Mouse (Mus musculus): Measurements from ENCODE around the gene Tada1. TPM values are rescaled to one million over a fixed set of nuclear protein-coding genes. Genes with fewer than 3 reads are reported as not detected.

Gene Tada1
- total RNA-seq, 2 experiments from 2014 or later, result 36.6 to 36.9 TPM

- DNase-seq (ENCODE audit: low spot score in 2 of 2), result no peak
Measured at GRCm38 (mm10) chr1:166382626-166383025, 3.7 kb downstream of the Tada1 start.

- no peak for DNase-seq (ENCODE audit: low spot score in 2 of 2)
Measured at GRCm38 (mm10) chr1:166384614-166385013, 5.7 kb downstream of the Tada1 start.

- DNase-seq (ENCODE audit: low spot score in 2 of 2), result peak; percentile 42 to 67
Measured at GRCm38 (mm10) chr1:166385431-166385830, 6.5 kb downstream of the Tada1 start.

DNA sequence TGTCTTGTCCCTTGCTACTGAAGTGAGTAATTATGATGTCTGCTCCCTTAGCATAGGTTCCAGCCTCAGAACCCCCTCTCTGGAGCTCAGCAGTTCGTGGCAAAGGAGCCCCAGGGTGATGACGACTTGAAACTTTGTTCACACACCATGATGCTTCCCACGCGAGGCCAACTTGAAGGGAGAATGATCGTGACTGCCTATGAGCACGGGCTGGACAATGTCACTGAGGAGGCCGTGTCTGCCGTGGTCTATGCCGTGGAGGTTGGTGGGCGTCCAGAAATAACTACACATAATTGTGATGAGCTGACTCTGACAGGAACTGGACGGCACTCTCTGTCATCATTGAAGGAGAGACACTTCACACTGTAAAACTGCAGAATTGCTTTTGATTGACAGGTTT is 9.6 kb downstream of the Tada1 start:
- no peak for DNase-seq (ENCODE audit: low spot score in 2 of 2)

DNA sequence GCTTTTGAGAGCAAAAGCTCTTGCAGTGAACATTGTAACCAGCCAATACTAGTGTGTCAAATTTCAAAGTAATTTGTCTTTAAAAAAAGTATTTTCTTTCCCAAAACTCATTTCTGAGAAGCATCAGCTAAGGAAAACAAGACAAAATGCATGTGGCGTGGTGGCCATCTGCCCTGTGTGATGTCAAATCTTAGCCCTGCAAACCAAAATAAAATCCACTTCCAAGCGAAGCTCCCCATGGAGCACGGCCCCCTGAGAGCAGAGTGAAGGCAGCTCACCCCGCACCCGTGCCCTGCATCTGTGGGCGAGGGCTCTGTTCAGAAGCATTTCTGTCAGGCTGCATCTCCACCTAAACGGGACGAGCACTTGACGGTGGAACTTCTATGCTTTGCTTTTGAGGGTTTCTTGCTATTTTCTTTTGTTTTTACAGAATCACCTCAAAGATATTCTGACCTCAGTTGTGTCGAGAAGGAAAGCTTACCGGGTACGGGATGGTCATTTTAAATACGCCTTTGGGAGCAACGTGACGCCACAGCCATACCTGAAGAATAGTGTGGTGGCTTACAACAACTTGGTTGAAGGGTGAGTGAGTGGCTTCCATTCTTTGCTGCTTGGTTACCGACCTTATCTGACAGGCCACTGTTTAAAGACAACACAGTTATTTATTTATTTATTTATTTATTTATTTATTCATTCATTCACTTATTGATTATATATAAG is 10.7 kb downstream of the Tada1 start:
- no peak for DNase-seq (ENCODE audit: low spot score in 2 of 2)

DNA sequence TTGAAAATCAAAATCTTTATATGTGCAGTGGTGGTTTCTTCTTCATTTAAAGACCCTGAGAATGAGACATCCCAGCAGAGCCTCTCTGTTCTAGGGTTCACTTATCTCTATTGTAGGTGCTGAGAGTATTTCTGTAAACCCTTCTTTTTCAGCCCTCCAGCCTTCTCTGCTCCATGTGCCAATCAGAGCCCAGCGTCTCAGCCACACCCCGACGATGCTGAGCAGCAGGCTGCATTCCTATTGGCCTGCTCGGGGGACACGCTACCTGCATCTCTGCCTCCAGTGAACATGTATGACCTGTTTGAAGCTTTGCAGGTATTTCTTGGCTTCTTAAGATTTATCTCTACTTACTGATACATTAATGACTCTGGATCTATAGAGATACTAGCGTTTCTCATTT is 12.8 kb downstream of the Tada1 start:
- DNase-seq (ENCODE audit: low spot score in 2 of 2), result no peak

GRCm38 (mm10) chr1:166394770-166395169 is 15.9 kb downstream of the Tada1 start:
- DNase-seq (ENCODE audit: low spot score in 2 of 2), result no peak

DNA sequence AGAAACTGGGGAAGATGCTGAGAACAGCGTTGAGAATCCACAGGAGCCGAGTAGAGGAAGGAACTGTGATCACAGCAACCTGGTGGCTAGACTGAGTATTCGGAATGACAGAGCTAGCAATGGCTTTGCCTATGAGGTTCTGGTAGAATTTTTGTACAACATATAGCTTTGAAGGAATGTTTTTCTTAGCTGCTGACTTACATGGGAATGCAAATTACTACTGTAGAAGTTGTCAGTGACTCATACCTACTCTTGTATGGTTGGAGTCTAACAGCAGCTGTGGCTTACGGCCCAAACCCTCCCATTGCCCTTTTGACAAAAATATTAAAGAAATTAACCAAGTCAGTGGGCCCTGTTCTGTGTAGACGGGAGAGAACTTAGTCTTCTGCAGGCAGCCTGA is 16.8 kb downstream of the Tada1 start:
- no peak for DNase-seq (ENCODE audit: low spot score in 2 of 2)

- no peak for DNase-seq (ENCODE audit: low spot score in 2 of 2)
Measured at GRCm38 (mm10) chr1:166396381-166396780, 17.5 kb downstream of the Tada1 start.

GRCm38 (mm10) chr1:166401455-166401854 is 22.6 kb downstream of the Tada1 start:
- DNase-seq (ENCODE audit: low spot score in 2 of 2), result no peak

DNA sequence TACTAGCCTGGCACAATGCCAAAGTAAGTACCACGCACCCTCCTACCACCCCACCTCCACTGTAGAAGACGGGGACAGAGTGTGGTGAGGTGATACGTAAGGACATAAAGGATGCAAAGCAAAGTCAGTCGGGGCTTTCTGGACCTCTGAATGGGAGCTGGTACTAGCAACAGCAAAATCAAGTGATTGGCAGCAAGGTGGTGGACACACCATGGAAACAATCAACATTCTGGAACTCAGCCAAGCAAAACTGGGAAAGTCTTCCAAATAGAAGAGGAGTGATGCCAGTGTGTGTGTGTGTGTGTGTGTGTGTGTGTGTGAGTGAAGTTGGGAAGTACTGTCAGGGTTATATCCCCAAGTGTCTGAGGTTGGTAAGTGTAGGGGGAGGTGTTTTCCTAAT is 23.1 kb downstream of the Tada1 start:
- peak in 1 of 2 experiments; percentile 56 for DNase-seq (ENCODE audit: low spot score in 2 of 2)

- DNase-seq (ENCODE audit: low spot score in 2 of 2), result no peak
Measured at GRCm38 (mm10) chr1:166403846-166404245, 24.9 kb downstream of the Tada1 start.

DNA sequence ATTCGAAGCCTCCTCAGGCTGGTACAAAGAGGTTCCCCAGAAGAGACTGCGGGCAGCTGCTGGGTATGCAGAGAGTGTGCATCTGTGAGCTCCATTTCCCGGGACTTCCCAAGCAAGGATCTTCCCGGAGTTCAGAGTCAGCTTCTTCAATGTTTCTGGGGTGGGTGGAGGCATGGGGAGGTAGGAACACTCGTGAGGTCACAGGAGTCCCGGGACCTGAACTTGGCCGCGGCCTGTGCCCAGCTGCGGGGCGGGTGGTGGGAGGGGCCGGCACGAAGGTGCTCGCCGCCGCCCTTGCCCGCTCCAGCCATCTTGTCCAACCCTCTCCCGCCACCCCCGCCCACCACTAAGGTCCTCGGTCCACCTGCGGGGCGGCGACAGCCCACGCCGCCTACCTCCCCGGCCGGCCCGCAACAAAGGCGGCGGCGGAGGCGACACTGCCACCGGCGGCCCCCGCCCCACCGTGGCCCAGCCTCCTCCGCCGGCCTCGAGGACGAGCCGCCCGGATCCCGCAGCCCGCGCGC is 30.3 kb downstream of the Tada1 start:
- DNase-seq (ENCODE audit: low spot score in 2 of 2), result peak in 1 of 2 experiments; percentile 20

DNA sequence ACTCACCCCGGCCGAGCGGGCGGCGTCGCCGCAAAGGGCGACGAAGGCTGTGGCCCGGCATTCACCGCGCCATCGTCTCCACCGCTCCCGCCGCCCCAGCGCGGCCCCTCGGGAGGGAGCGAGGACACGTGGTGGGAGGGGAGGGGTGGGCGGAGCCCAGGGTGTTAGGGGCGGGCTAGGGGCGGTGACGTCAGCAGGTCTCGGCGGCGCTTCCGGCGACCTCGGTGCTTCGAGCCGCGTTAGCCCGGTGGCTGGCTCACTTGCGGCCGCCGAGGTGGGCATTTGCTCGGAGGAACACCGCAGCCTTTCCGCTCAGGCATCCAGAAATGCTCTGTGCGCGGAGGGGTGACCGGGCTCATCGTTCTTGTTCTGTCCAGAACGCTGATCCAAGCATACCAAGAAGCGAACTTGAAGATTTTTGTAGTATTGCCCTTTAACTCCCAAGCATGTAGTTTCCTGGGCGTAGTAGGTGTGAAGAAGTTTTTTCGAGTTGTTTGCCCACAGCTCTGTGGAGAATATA is 30.9 kb downstream of the Tada1 start, which contains the start of gene Pogk:
TSS of gene Pogk (minus strand) at position 163 of the 520 bp plus-strand sequence.
- peak; percentile 46 to 80 for DNase-seq (ENCODE audit: low spot score in 2 of 2)

DNA sequence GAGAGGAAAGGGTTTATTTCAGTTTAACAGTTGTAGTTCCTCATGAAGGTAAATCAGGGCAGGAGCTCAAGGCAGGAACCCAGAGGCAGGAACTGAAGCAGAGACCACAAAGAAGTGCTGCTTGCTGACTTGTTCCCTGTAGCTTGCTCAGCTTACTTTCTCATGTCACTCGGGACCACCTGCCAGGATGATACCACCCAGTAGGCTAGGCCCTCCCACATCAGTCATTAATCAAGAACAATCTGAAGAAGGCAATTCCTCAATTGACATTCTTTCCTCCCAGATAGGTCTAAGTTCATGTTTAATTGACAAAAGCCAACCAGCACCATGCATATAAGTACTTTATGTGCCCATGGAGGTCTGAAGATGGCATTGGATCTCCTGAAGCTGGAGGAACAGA is 32.6 kb downstream of the Tada1 start:
- no peak for DNase-seq (ENCODE audit: low spot score in 2 of 2)

DNA sequence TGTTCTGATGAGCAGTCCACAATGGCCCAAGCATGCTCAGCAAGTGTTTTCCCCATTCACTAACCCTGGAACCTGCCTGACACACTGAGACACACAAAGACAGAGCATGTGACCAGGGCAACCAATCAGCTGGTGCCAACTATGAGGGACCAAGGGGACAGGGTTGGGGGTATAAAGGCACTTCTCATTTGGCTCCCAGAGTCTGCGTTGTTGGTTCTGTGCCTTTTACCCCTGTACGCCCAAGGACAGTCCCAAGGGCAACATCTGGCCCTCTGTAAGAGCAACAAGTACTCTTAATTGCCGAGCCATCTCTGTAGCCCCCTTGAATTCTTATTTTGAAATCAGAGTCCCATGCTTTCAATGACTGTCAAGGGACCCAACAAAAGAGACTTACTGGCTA is 33.4 kb downstream of the Tada1 start:
- no peak for DNase-seq (ENCODE audit: low spot score in 2 of 2)

GRCm38 (mm10) chr1:166429053-166429452 is 50.2 kb downstream of the Tada1 start:
- DNase-seq (ENCODE audit: low spot score in 2 of 2), result peak in 1 of 2 experiments; percentile 71

DNA sequence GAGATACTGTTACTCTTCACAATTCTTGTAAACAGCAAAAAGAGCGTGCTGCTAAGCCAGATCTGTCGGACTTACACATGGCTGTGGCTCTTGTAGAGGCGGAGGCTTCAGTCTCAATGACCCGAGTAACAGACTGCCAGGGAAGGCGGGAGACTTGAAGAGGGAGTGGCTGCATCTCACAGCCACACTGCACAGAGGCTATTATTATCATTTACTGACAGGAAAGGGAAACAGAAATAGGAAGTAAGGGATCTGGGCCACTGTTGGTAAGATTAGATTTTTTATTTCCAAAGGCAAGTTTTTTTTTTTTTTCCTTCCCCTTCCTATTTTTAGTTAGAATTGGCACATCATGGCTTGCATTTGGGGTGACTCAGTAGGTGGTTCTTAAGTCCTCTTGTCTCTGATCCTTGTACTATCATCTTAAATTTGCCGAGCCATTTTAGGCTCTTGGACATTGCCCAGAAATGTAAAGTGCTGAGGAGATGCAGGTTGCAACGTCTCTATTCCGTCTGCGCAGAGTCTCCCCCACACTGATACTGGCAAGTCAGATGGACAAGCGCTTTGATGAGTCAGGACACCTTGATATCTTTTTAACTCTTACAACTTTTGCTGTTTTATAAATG is 51.0 kb downstream of the Tada1 start:
- DNase-seq (ENCODE audit: low spot score in 2 of 2), result no peak

DNA sequence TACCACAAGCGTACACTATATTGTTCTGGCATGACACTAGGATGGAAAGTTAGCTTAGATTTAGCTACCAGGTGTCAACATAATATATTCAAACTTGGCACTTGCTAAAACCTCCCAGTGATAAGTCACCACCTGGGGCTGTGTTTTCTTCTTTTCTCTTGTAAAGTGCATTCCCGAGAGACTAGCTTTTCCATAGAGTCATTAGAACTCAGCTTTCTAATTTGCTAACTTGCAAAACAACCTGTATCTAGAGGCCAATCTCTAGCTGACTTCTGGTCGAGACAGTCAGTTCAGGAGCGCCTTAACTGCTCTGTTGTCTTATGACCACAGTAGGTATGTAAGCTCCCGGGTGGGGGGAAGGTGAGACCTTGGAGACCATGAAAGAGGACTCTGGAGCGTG is 60.5 kb downstream of the Tada1 start:
- DNase-seq (ENCODE audit: low spot score in 2 of 2), result no peak

DNA sequence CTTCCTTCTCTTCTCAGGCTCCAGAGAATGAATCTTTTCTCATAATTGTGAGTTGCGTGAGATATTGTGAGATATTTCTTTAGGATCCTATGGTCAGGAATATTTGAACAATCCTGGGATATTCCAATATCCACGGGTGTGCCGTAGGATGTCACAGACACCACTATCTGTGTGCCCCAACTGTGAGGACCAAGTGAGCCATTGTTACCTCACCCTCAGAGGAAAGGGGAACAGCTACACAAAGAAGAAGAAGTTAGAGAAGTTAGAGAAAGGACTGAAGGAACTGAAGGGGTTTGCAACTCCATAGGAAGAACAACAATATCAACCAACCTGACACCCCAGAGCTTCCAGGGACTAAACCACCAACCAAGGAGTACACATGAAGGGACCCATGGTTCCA is 63.1 kb downstream of the Tada1 start:
- no peak for DNase-seq (ENCODE audit: low spot score in 2 of 2)

Data from layer of hippocampus, adult 18-20 months (tissue).